In the genomic region with DNA sequence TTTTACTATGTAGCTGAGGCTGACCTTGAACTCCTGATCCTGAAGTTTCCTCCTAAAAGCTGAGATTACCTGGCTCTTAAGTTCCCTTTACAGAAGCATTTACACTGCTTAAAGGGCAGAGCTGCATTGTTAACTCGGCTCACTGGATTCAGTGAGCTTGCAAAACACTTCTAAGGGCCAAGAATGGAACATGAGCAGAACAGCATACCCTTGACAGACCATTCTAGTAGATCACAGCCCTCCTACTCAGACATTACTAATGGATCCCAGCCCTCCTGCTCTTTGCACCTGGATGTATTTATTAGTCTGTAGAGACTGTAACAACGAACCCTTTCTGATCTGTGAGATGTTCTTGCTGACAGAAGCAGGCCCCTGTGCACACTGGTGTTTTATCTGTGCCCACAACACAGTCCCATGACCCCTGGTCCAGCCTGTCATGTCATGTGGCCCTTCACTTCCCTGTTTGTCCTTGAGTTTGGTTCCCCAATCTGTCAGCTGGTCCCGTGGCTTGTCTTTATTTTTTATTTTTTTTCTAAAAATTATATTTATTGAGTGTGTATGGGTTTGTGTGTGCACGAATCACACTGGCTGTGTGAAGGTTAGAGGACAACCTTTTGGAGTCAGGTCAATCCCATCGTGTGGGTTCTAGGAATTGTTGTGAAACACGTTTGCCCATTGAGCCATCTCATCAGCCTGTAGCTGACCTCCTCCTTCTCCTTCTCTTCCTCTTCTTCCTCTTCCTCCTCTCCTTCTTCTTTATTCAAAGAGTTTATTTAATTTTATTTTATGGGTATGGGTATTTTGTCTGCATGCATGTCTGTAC, we compare ENCODE assay signal across 13 mouse cellular contexts. TPM values are rescaled to one million over a fixed set of nuclear protein-coding genes. Genes with fewer than 3 reads are reported as not detected.
DNase-seq lines count a peak whose midpoint lies in the region; ATAC-seq and TF ChIP-seq lines count a peak whose summit lies in the region.
"Had no signal": no experiment of that assay in that cellular context is flagged by ENCODE, and none has a peak within 500 bp of the region (broad histone marks: within the 10 kb centered on the region; RNA-seq: fewer than 3 reads in every experiment).

No protein-coding gene starts in this region.

- WGBS in heart, embryonic 10.5 days = 76% methylated on average over 6 of the region's 6 CpGs
- 64% methylated on average over 6 of the region's 6 CpGs for WGBS in limb, embryonic 14.5 days
- 83% methylated on average over 6 of the region's 6 CpGs for WGBS in limb, embryonic 10.5 days

- DNase-seq in heart, adult 11 months = peak; percentile 97
- no peak for DNase-seq in heart, embryonic 10.5 days (ENCODE audit: low spot score)
- no peak for DNase-seq in limb, embryonic 14.5 days (ENCODE audit: low spot score)
- DNase-seq in limb, embryonic 10.5 days (ENCODE audit: low spot score) = no peak
- no peak for DNase-seq in urinary bladder, postnatal 4 days (ENCODE audit: low spot score in 2 of 2)
- DNase-seq in ovary, postnatal 36 days (ENCODE audit: low spot score) = no peak
- DNase-seq: adrenal gland, postnatal 25 days; cerebellum, postnatal 25 days; kidney, postnatal 36 days; thymus, postnatal 4 days had no signal

- peaks cover 65% of the 10 kb centered on the region for H3K4me1 ChIP-seq in heart, embryonic 10.5 days
- peaks cover 26% of the 10 kb centered on the region for H3K4me1 ChIP-seq in limb, embryonic 14.5 days (ENCODE audit: control insufficient read depth, insufficient read depth, low read length)
- H3K4me1 ChIP-seq in limb, embryonic 10.5 days = peaks cover 60% of the 10 kb centered on the region
- H3K4me1 ChIP-seq in brown adipose tissue, adult 24 weeks (ENCODE audit: control insufficient read depth, insufficient read depth, insufficient read length, low read length) = peaks cover 64% of the 10 kb centered on the region

- peaks cover 22% of the 10 kb centered on the region for H3K36me3 ChIP-seq in heart, embryonic 10.5 days
- peaks cover 9% of the 10 kb centered on the region; the same call in 1 of the 2 replicates for H3K36me3 ChIP-seq in limb, embryonic 14.5 days (ENCODE audit: control insufficient read depth, insufficient read depth, low read length)
- peaks cover 31% of the 10 kb centered on the region for H3K36me3 ChIP-seq in limb, embryonic 10.5 days

- no peak overlapping the region for H3K4me2 ChIP-seq in limb, embryonic 14.5 days (replicated peaks; ENCODE audit: low read depth, low read length, severe bottlenecking)
- H3K4me2 ChIP-seq: limb, embryonic 13.5 days had no signal

- no peaks in the 10 kb centered on the region for H3K27me3 ChIP-seq in heart, embryonic 10.5 days (ENCODE audit: insufficient read depth, poor library complexity, severe bottlenecking)
- H3K27me3 ChIP-seq in limb, embryonic 14.5 days (ENCODE audit: control insufficient read depth, insufficient read depth, low read length) = no peaks in the 10 kb centered on the region
- no peaks in the 10 kb centered on the region for H3K27me3 ChIP-seq in limb, embryonic 10.5 days (ENCODE audit: low read depth, poor library complexity, severe bottlenecking)
- H3K27me3 ChIP-seq: limb, embryonic 13.5 days had no signal

- no peak overlapping the region for H3K4me3 ChIP-seq in heart, embryonic 10.5 days
- H3K4me3 ChIP-seq in limb, embryonic 14.5 days (replicated peaks; ENCODE audit: low read length) = no peak overlapping the region
- H3K4me3 ChIP-seq in limb, embryonic 10.5 days = no peak overlapping the region
- H3K4me3 ChIP-seq in brown adipose tissue, adult 24 weeks (ENCODE audit: insufficient read depth, low read depth, low read length) = no peak overlapping the region
- H3K4me3 ChIP-seq: limb, embryonic 13.5 days had no signal

- no peak overlapping the region for H3K9ac ChIP-seq in limb, embryonic 14.5 days (ENCODE audit: low read depth, low read length, severe bottlenecking)
- H3K9ac ChIP-seq: limb, embryonic 13.5 days had no signal

- no peaks in the 10 kb centered on the region for H3K9me3 ChIP-seq in heart, embryonic 10.5 days
- no peaks in the 10 kb centered on the region for H3K9me3 ChIP-seq in limb, embryonic 14.5 days (ENCODE audit: control insufficient read depth, low read length)
- H3K9me3 ChIP-seq in limb, embryonic 10.5 days (replicated peaks) = no peaks in the 10 kb centered on the region
- H3K9me3 ChIP-seq: limb, embryonic 13.5 days had no signal

- ATAC-seq in limb, embryonic 14.5 days (ENCODE audit: low FRiP score, low read depth) = no peak
- ATAC-seq in monocyte, adult 5-6 weeks (replicated peaks; ENCODE audit: insufficient number of reproducible peaks, low FRiP score, low TSS enrichment, poor library complexity, severe bottlenecking) = peak; percentile 50

- no peak for TF ChIP-seq POLR2A in limb, embryonic 14.5 days (IDR thresholded peaks at IDR 0.05; ENCODE audit: borderline replicate concordance, extremely low read depth, insufficient read depth, insufficient read length)

- H3K27ac ChIP-seq in heart, embryonic 10.5 days = no peak overlapping the region
- H3K27ac ChIP-seq in limb, embryonic 14.5 days (replicated peaks; ENCODE audit: low read depth, low read length) = 0 out of 2 replicates have a peak overlapping the region, but pooled peaks have one; percentile 14
- no peak overlapping the region for H3K27ac ChIP-seq in limb, embryonic 10.5 days
- peak overlapping the region; percentile 74 for H3K27ac ChIP-seq in brown adipose tissue, adult 24 weeks (replicated peaks; ENCODE audit: low read depth, low read length)
- H3K27ac ChIP-seq: limb, embryonic 13.5 days had no signal

RNA-seq across cellular contexts. Expression of a gene that starts 32.3 kb away (rescaled TPM):
- 56.6 and 69.3 TPM in 2 replicates for polyA plus RNA-seq in heart, embryonic 10.5 days (2016; fragmentation: Nextera tagmentation; extraction: Ambion mirVana)
- 43.3 and 54.4 TPM in 2 replicates for polyA plus RNA-seq in limb, embryonic 14.5 days (2012; rRNA removed)
- polyA plus RNA-seq in limb, embryonic 14.5 days (2014; fragmentation: Nextera tagmentation; extraction: Ambion mirVana) = 41.2 and 44.2 TPM in 2 replicates
- polyA plus RNA-seq in limb, embryonic 10.5 days (2016; fragmentation: Nextera tagmentation; extraction: Ambion mirVana) = 45.0 and 49.7 TPM in 2 replicates
- 33.0 and 38.9 TPM in 2 replicates for polyA plus RNA-seq in brown adipose tissue, adult 24 weeks (2012; ENCODE audit: insufficient read depth, insufficient read length, missing spikeins)
- 63.2 to 87.6 TPM (median 76.2 TPM) in 3 replicates for total RNA-seq in monocyte, adult 5-6 weeks (2017)

Comparison
In these comparisons a context has a peak if more than half of its experiments do, and no peak if none do; other contexts are left out.
1. H3K27ac ChIP-seq: peak in limb, embryonic 14.5 days (single experiment) and brown adipose tissue, adult 24 weeks (single experiment); none in heart, embryonic 10.5 days (single experiment) and limb, embryonic 10.5 days (single experiment).